Mouse (Mus musculus): ENCODE measurements around the gene Ntm. TPM values are rescaled to one million over a fixed set of nuclear protein-coding genes. Genes with fewer than 3 reads are reported as not detected.
A peak's percentile ranks its signal among the peaks of the same experiment; 100 is the strongest.

The Ntm gene
- total and polyA plus RNA-seq, 3 experiments: 1.6 to 1.9 (median 1.8) TPM

- Histone ChIP-seq H3K27me3 (ENCODE audit: control insufficient read depth, insufficient read depth, low read length) (no peaks in the 10 kb centered on the region), H3K27ac (no peak overlapping the region), H3K4me3 (no peak overlapping the region), H3K9ac (ENCODE audit: low read depth, low read length) (no peak overlapping the region), H3K79me2 (replicated peaks; ENCODE audit: control insufficient read depth, insufficient read depth, low read length) (no peaks in the 10 kb centered on the region), H3K4me1 (ENCODE audit: control insufficient read depth, insufficient read depth, low read length) (no peaks in the 10 kb centered on the region), H3K36me3 (ENCODE audit: control insufficient read depth, insufficient read depth, low read length) (no peaks in the 10 kb centered on the region)
- WGBS: 78% methylated on average over 8 of the region's 8 CpGs
- TF ChIP-seq EP300 (IDR thresholded peaks at IDR 0.05; ENCODE audit: insufficient read depth, low read depth, low read length) (no peak), POLR2A (IDR thresholded peaks at IDR 0.05; ENCODE audit: insufficient read depth, low read depth, low read length) (no peak), CTCF (IDR thresholded peaks at IDR 0.05) (no peak)
- intact Hi-C loops (cut with DNase I): no loop called here
- DNase-seq: no peak
Measured at GRCm38 (mm10) chr9:29242497-29243422, 720.2 kb downstream of the Ntm start.

- no peak for DNase-seq
- intact Hi-C loops (cut with DNase I): no loop called here
- no peak overlapping the region for H3K27ac ChIP-seq
- no peaks in the 10 kb centered on the region for H3K4me1 ChIP-seq (ENCODE audit: control insufficient read depth, insufficient read depth, low read length)
- no peaks in the 10 kb centered on the region for H3K36me3 ChIP-seq (ENCODE audit: control insufficient read depth, insufficient read depth, low read length)
- H3K79me2 ChIP-seq (replicated peaks; ENCODE audit: control insufficient read depth, insufficient read depth, low read length): no peaks in the 10 kb centered on the region
- TF ChIP-seq CTCF (IDR thresholded peaks at IDR 0.05): no peak
- no peak for TF ChIP-seq POLR2A (IDR thresholded peaks at IDR 0.05; ENCODE audit: insufficient read depth, low read depth, low read length)
- H3K9ac ChIP-seq (ENCODE audit: low read depth, low read length): no peak overlapping the region
- 82% methylated on average over 2 of the region's 2 CpGs for WGBS
- H3K27me3 ChIP-seq (ENCODE audit: control insufficient read depth, insufficient read depth, low read length): no peaks in the 10 kb centered on the region
- no peak overlapping the region for H3K4me3 ChIP-seq
Measured at GRCm38 (mm10) chr9:29240797-29241196, 722.1 kb downstream of the Ntm start.

- no peak for DNase-seq
- Histone ChIP-seq H3K4me3 (no peak overlapping the region), H3K27me3 (ENCODE audit: control insufficient read depth, insufficient read depth, low read length) (no peaks in the 10 kb centered on the region), H3K79me2 (replicated peaks; ENCODE audit: control insufficient read depth, insufficient read depth, low read length) (no peaks in the 10 kb centered on the region), H3K4me1 (ENCODE audit: control insufficient read depth, insufficient read depth, low read length) (no peaks in the 10 kb centered on the region), H3K9ac (ENCODE audit: low read depth, low read length) (no peak overlapping the region), H3K36me3 (ENCODE audit: control insufficient read depth, insufficient read depth, low read length) (no peaks in the 10 kb centered on the region), H3K27ac (no peak overlapping the region)
- intact Hi-C loops (cut with DNase I): loop anchor here (5.0 to 10.0 kb wide), 2 partner anchors 166 to 218 kb away; no protein-coding TSS in a partner anchor
- TF ChIP-seq POLR2A (IDR thresholded peaks at IDR 0.05; ENCODE audit: insufficient read depth, low read depth, low read length) (no peak), CTCF (IDR thresholded peaks at IDR 0.05) (no peak), EP300 (IDR thresholded peaks at IDR 0.05; ENCODE audit: insufficient read depth, low read depth, low read length) (no peak)
- WGBS: 68% methylated on average over 3 of the region's 3 CpGs
Measured at GRCm38 (mm10) chr9:29238973-29239372, 724.0 kb downstream of the Ntm start.

- Histone ChIP-seq H3K27ac (no peak overlapping the region), H3K27me3 (ENCODE audit: control insufficient read depth, insufficient read depth, low read length) (no peaks in the 10 kb centered on the region), H3K4me3 (no peak overlapping the region), H3K4me1 (ENCODE audit: control insufficient read depth, insufficient read depth, low read length) (no peaks in the 10 kb centered on the region), H3K9ac (ENCODE audit: low read depth, low read length) (no peak overlapping the region), H3K79me2 (replicated peaks; ENCODE audit: control insufficient read depth, insufficient read depth, low read length) (no peaks in the 10 kb centered on the region), H3K36me3 (ENCODE audit: control insufficient read depth, insufficient read depth, low read length) (no peaks in the 10 kb centered on the region)
- no peak for TF ChIP-seq POLR2A (IDR thresholded peaks at IDR 0.05; ENCODE audit: insufficient read depth, low read depth, low read length)
- peak; percentile 55 for TF ChIP-seq CTCF (IDR thresholded peaks at IDR 0.05)
- TF ChIP-seq EP300 (IDR thresholded peaks at IDR 0.05; ENCODE audit: insufficient read depth, low read depth, low read length): no peak
- intact Hi-C loops (cut with DNase I): loop anchor here (5.0 to 10.0 kb wide), 2 partner anchors 168 to 221 kb away; no protein-coding TSS in a partner anchor
- no peak for DNase-seq
- WGBS: 81% methylated on average over 3 of the region's 3 CpGs
Measured at GRCm38 (mm10) chr9:29236752-29237151, 726.2 kb downstream of the Ntm start.

GRCm38 (mm10) chr9:29227747-29228146 lies 735.2 kb downstream of the Ntm start:
- H3K27ac ChIP-seq: no peak overlapping the region
- H3K36me3 ChIP-seq (ENCODE audit: control insufficient read depth, insufficient read depth, low read length): no peaks in the 10 kb centered on the region
- DNase-seq: no peak
- no peak overlapping the region for H3K9ac ChIP-seq (ENCODE audit: low read depth, low read length)
- intact Hi-C loops (cut with DNase I): no loop called here
- no peaks in the 10 kb centered on the region for H3K4me1 ChIP-seq (ENCODE audit: control insufficient read depth, insufficient read depth, low read length)
- no peaks in the 10 kb centered on the region for H3K79me2 ChIP-seq (replicated peaks; ENCODE audit: control insufficient read depth, insufficient read depth, low read length)
- WGBS: 84% methylated on average over 4 of the region's 4 CpGs
- no peak overlapping the region for H3K4me3 ChIP-seq
- H3K27me3 ChIP-seq (ENCODE audit: control insufficient read depth, insufficient read depth, low read length): no peaks in the 10 kb centered on the region
- TF ChIP-seq EP300 (IDR thresholded peaks at IDR 0.05; ENCODE audit: insufficient read depth, low read depth, low read length) (no peak), CTCF (IDR thresholded peaks at IDR 0.05) (no peak), POLR2A (IDR thresholded peaks at IDR 0.05; ENCODE audit: insufficient read depth, low read depth, low read length) (no peak)

All from heart, adult 2 months (tissue).